Mouse (Mus musculus) layer of hippocampus, postnatal 36 days (tissue): ENCODE results near the gene Mgst3. TPM values are rescaled to one million over a fixed set of nuclear protein-coding genes. Genes with fewer than 3 reads are reported as not detected.
A peak's percentile ranks its signal among the peaks of the same experiment; 100 is the strongest.
"Not testable (repeated sequence)": the region's sequence is repeated elsewhere in the genome, so short reads cannot be mapped to it uniquely, and the experiment has no call there.

ENCODE experiments used
- DNase-seq, 2 experiments: peaks; one replicate each; pipeline ENCODE4 v3.0.0; 2022
- microRNA-seq, 2 experiments: library from miRNA; unstranded; fragments of <30 nt; microRNA quantifications; one replicate each; pipeline ENCODE4 v1.2.0; 2021
- total RNA-seq, 2 experiments: library from RNA; stranded (reverse); gene quantifications; 2 replicates each; pipeline ENCODE4 v1.2.3; 2021

Mgst3 gene
- total RNA-seq, 2 experiments from 2014 or later, result 68.7 to 70.9 TPM

DNA sequence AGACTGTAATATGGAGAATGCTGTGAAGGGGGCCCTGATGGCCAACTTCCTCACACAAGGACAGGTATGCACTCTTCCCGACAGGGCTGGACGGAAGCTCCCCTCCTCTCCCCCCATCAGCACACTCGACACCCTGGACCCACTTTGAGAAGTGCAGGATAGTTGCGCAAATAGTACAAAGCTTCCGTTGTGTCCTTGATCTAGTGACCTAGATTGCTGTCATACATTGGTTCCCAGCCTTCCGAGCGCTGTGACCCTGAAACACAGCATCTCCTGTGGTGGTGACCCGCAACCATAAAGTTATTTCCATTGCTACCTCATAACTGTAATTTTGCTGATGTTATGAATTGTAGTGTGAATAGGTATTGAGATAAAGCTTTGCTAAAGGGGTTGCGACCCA is 36.3 kb downstream of the Mgst3 start:
- DNase-seq, result no peak

DNA sequence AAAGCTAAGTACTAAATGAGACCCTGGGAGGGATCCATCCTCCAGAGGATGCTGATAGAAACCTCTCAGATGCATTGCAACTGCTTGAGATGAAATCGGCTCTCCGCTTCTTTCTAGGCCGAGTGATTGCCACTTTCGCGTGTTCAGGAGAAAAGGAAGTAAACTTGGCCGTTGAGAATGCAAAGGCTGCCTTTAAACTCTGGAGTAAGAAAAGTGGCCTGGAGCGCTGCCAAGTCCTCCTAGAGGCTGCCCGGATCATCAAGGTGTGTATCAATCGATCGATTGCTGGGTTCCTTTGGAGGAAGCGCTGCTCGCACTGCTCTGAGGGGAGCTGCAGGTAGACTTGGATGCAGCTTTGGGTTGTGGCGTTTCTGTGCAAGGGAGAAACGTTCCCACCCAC is 41.2 kb downstream of the Mgst3 start:
- DNase-seq, result no peak

GRCm38 (mm10) chr1:167350597-167351415 is 42.8 kb downstream of the Mgst3 start:
- DNase-seq, result no peak

DNA sequence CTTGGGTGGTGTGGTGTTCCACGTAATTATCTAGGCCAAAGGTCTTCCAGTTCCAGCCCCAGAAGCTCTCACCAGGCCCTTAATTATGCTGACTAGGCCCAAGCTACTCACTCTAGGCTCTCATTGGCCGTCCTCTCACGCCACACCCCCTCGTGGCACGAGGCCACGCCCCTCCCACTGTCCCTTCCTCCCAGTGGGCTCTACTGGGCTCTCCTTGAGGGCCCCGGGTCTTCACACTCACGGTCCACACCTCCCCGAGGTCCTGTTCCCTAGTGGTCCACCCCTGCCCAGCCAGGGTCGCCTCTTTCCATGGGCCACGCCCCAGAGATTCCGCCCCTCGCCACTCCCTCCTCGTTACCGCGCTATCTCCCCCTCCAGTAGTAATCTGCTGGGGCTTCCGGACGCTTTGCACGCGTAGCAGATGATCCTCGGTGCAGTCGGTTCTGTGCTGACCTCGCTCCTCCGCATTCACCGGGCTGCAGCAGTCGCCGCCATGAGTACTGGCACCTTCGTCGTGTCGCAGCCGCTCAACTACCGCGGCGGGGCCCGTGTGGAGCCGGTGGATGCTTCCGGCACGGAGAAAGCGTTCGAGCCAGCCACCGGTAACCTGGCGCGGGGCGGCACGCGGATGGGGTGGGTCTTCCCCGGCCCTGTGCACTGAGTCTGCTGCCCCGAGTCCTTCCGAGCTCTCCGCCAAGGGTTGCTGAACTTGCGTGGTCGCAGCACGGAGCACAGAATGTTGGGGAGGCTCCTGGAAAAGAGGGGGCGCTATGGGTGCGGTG is 43.6 kb downstream of the Mgst3 start, which contains the start of gene Aldh9a1:
TSS of gene Aldh9a1 (plus strand) at position 177 of the 782 bp plus-strand sequence.
- DNase-seq, result peak; percentile 85 to 86

DNA sequence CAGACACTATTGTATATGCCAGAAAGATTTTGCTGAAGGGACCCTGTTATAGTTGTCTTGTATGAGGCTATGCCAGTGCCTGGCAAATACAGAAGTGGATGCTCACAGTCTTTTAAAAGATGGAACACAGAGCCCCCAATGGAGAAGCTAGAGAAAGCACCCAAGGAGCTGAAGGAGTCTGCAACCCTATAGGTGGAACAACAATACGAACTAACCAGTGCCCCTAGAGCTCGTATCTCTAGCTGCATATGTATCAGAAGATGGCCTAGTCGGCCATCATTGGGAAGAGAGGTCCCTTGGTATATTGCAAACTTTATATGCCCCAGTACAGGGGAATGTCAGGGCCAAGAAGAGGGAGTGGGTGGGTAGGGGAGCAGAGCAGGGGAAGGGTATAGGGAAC is 44.4 kb downstream of the Mgst3 start:
- DNase-seq, result not testable (repeated sequence)

- not testable (repeated sequence) for DNase-seq
Measured at GRCm38 (mm10) chr1:167345994-167346520, 47.6 kb downstream of the Mgst3 start.

GRCm38 (mm10) chr1:167342831-167343230 is 50.8 kb downstream of the Mgst3 start:
- DNase-seq, result no peak

GRCm38 (mm10) chr1:167340910-167341528 is 52.6 kb downstream of the Mgst3 start:
- DNase-seq, result no peak

- no peak for DNase-seq
Measured at GRCm38 (mm10) chr1:167340111-167340787, 53.4 kb downstream of the Mgst3 start.

GRCm38 (mm10) chr1:167339177-167339781 is 54.4 kb downstream of the Mgst3 start:
- no peak for DNase-seq

GRCm38 (mm10) chr1:167337463-167338095 is 56.1 kb downstream of the Mgst3 start:
- peak; percentile 83 to 89 for DNase-seq

DNA sequence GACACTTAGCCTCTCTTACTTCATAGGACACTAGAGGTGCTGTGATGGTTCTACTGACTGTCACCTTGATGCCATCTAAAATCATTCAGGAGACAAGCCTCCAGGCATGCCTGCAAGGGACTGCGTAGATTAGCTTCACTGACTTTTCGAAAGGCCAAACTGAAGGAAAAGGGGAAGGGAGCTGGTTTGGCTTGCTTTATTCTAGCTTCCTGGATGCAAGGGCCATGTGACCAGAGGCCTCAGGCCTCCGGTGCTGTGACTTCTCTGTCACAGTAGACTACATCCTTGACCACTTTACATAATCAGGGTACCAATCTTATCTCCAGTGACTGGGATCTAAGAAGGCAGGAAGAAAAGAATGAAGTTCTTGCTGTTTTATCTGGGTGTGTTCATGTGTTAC is 57.2 kb downstream of the Mgst3 start:
- no peak for DNase-seq

DNA sequence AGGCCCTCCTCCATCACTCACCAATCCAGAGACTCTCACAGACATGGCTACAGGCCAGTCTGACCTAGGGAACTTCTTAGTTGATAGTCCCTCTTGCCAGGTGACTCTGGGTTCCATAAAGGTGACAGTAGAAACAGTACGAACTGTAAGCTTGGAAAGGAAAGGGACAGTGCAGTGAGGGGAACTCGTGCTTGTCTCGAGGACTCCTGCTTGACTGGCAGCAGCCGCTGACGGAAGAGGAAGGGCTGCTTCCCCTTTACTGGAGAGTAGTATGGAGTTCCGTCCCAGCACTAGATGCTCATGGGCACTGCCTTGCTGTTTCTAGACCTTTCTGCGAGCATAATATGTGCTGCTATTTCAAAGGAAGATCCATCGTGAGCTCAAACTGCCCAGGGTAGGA is 62.5 kb downstream of the Mgst3 start:
- DNase-seq, result no peak

GRCm38 (mm10) chr1:167328776-167329175 is 64.9 kb downstream of the Mgst3 start:
- peak in 1 of 2 experiments; percentile 26 for DNase-seq

Small RNAs within 50 kb of the gene (microRNA-seq; reads per million reads assigned to microRNA genes)
- 0 to 0.30 reads per million in 2 experiments for gene Gm25911

Other genes with a start within 250 kb of the Mgst3 start
- 10 to 100 TPM; 38.1 to 39.7 TPM for gene Uck2, start 108.5 kb downstream of the Mgst3 start, total RNA-seq
- 10 to 100 TPM; 52.4 to 52.7 TPM for gene Tmco1, start 85.5 kb downstream of the Mgst3 start, total RNA-seq
- gene Aldh9a1, start 43.9 kb downstream of the Mgst3 start, total RNA-seq, result 10 to 100 TPM; 20.1 to 24.5 TPM
- gene Lrrc52, start 72.9 kb upstream of the Mgst3 start, total RNA-seq, result not detected
- gene Rxrg, start 204.5 kb upstream of the Mgst3 start, total RNA-seq, result 1 to 10 TPM; 6.3 to 6.7 TPM